Mouse (Mus musculus): ENCODE measurements around the gene Slc25a21. TPM values are rescaled to one million over a fixed set of nuclear protein-coding genes. Genes with fewer than 3 reads are reported as not detected.

The Slc25a21 gene
- polyA plus RNA-seq, 1 experiment from 2014 or later = 3.9 TPM

GRCm38 (mm10) chr12:56687640-56688481 is 509.4 kb downstream of the Slc25a21 start:
- Histone ChIP-seq H3K4me1 (peaks cover 39% of the 10 kb centered on the region), H3K4me3 (no peak overlapping the region), H3K9me3 (no peaks in the 10 kb centered on the region), H3K27me3 (ENCODE audit: poor library complexity, severe bottlenecking) (peaks cover 100% of the 10 kb centered on the region), H3K36me3 (replicated peaks) (no peaks in the 10 kb centered on the region), H3K27ac (no peak overlapping the region)
- no peak for DNase-seq (ENCODE audit: extremely low spot score, low spot score)
- WGBS = 4% methylated on average over 15 of the region's 15 CpGs

GRCm38 (mm10) chr12:56681096-56681811 is 516.0 kb downstream of the Slc25a21 start:
- H3K4me1 ChIP-seq = peaks cover 8% of the 10 kb centered on the region
- no peaks in the 10 kb centered on the region for H3K9me3 ChIP-seq
- H3K27ac ChIP-seq = no peak overlapping the region
- DNase-seq (ENCODE audit: extremely low spot score, low spot score) = peak; percentile 69
- WGBS = under 1% methylated on average over 38 of the region's 38 CpGs
- peaks cover 97% of the 10 kb centered on the region for H3K27me3 ChIP-seq (ENCODE audit: poor library complexity, severe bottlenecking)
- H3K36me3 ChIP-seq (replicated peaks) = no peaks in the 10 kb centered on the region
- peak overlapping the region; percentile 54 for H3K4me3 ChIP-seq

- no peak for DNase-seq (ENCODE audit: extremely low spot score, low spot score)
- H3K4me3 ChIP-seq = no peak overlapping the region
- WGBS = 72% methylated on average over 7 of the region's 7 CpGs
- H3K9me3 ChIP-seq = no peaks in the 10 kb centered on the region
- H3K4me1 ChIP-seq = peaks cover 8% of the 10 kb centered on the region
- H3K27me3 ChIP-seq (ENCODE audit: poor library complexity, severe bottlenecking) = peaks cover 71% of the 10 kb centered on the region
- H3K27ac ChIP-seq = no peak overlapping the region
- no peaks in the 10 kb centered on the region for H3K36me3 ChIP-seq (replicated peaks)
These were observed 519.7 kb downstream of the Slc25a21 start for GRCm38 (mm10) chr12:56677620-56678019.

GRCm38 (mm10) chr12:56674726-56675125 is 522.5 kb downstream of the Slc25a21 start:
- Histone ChIP-seq H3K4me1 (0 out of 2 replicates have a peak, but pooled peaks cover under 1% of the 10 kb centered on the region), H3K27me3 (ENCODE audit: poor library complexity, severe bottlenecking) (peaks cover 42% of the 10 kb centered on the region), H3K27ac (no peak overlapping the region), H3K9me3 (no peaks in the 10 kb centered on the region), H3K4me3 (no peak overlapping the region), H3K36me3 (replicated peaks) (no peaks in the 10 kb centered on the region)
- no peak for DNase-seq (ENCODE audit: extremely low spot score, low spot score)
- WGBS = 40% methylated on average over 3 of the region's 3 CpGs

GRCm38 (mm10) chr12:56670795-56671194 is 526.5 kb downstream of the Slc25a21 start:
- H3K4me1 ChIP-seq = peaks cover 6% of the 10 kb centered on the region; the same call in 1 of the 2 replicates
- no peak overlapping the region for H3K4me3 ChIP-seq
- H3K9me3 ChIP-seq = no peaks in the 10 kb centered on the region
- no peaks in the 10 kb centered on the region for H3K36me3 ChIP-seq (replicated peaks)
- peaks cover 6% of the 10 kb centered on the region for H3K27me3 ChIP-seq (ENCODE audit: poor library complexity, severe bottlenecking)
- DNase-seq (ENCODE audit: extremely low spot score, low spot score) = no peak
- no peak overlapping the region for H3K27ac ChIP-seq
- 97% methylated on average over 9 of the region's 9 CpGs for WGBS

- Histone ChIP-seq H3K4me3 (no peak overlapping the region), H3K27ac (no peak overlapping the region), H3K4me1 (peaks cover 6% of the 10 kb centered on the region; the same call in 1 of the 2 replicates), H3K9me3 (no peaks in the 10 kb centered on the region), H3K36me3 (replicated peaks) (no peaks in the 10 kb centered on the region), H3K27me3 (ENCODE audit: poor library complexity, severe bottlenecking) (no peaks in the 10 kb centered on the region; the same call in 1 of the 2 replicates)
- no peak for DNase-seq (ENCODE audit: extremely low spot score, low spot score)
- WGBS = 81% methylated on average over 9 of the region's 9 CpGs
These were observed 527.7 kb downstream of the Slc25a21 start for GRCm38 (mm10) chr12:56669451-56670122.

Other genes with a start within 250 kb of the Slc25a21 start
- gene Prps1l3, start 32.9 kb upstream of the Slc25a21 start, polyA plus RNA-seq (2016; fragmentation: Nextera tagmentation; extraction: Ambion mirVana) = 86.1 and 86.6 TPM in 2 replicates
- gene Mipol1, start 33.0 kb upstream of the Slc25a21 start, polyA plus RNA-seq (2016; fragmentation: Nextera tagmentation; extraction: Ambion mirVana) = 8.2 and 9.4 TPM in 2 replicates

All from forebrain, embryonic 10.5 days (tissue).